Mouse (Mus musculus) CH12F3 (cell line): ENCODE results near the gene Kif21b.

ENCODE experiments used
- in situ Hi-C: fragments of 300-500 bp; cut with MboI; formaldehyde crosslinking; loops from 2 replicates; pipeline ENCODE4 v1.14.3; 2020; ENCODE audit warnings: low sequenced_read_pairs

Kif21b gene

DNA sequence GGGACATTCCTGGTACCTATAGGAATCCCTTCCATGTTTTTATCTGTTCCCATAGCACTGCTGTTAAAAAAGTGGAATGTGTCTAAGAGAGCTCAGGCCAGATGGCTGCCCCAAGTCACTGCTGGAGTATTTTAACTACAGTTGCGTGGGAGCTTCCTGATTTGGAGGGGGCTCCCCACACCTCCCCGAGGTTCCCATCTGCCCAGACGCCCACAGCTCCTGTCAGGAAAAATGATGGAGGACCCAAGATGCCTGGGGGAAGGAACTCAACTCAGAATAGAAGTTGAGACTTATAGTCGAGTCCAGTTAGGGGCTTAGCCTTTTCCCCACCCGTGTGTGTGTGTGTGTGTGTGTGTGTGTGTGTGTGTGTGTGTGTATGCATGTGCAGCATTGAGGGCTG is 2.8 kb upstream of the Kif21b start:
- in situ Hi-C loops = no loop called here

DNA sequence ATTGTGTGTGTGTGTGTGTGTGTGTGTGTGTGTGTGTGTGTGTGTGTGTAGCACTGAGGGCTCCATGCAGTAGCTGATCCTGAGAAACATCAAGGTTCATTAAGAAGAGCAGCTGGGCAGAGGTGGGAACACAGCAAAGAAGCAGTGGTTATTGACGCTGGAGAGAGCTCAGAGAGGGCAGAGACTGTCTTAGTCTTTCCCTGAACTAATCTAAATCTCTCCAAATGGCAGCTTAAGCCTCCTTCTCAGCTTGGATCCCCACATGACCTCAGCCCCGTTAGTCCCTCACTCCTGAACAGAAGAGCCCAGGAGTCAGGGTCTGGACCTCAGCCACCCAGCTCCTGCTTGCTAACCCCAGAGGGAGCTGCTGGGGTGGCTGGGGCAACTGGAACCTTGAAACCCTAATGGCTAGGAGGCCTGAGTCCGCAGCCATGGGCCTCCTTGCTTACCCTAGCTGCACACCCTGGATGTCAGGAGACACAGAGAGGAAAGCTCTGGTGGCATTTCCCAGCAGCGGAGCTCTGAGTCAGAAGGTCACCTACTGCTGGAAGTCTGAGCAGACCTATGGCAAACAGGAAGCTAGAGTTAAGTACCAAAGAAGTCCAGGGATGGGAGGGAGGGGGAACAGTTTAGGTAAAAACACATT is 2.1 kb upstream of the Kif21b start:
- in situ Hi-C loops = no loop called here

DNA sequence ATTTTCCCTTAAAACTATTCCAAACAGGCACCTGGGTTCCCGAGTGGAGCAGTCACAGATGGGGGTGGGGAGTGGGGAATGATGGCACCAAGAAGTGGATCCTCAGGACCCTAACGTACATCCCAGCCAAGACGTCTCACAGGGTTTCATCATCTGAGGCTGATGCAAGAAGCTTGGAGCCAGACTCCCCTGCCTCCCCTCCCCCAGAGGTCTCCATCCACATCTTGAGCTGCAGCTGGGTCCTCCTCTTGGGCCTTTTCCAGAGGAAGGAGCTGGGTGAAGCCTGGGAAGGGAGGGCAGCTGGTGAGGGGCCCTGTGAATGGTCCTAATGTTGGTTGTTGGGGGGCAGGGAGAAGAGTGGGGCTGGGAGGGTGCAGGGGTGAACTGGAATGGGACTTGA is 1.1 kb upstream of the Kif21b start:
- in situ Hi-C loops = no loop called here

DNA sequence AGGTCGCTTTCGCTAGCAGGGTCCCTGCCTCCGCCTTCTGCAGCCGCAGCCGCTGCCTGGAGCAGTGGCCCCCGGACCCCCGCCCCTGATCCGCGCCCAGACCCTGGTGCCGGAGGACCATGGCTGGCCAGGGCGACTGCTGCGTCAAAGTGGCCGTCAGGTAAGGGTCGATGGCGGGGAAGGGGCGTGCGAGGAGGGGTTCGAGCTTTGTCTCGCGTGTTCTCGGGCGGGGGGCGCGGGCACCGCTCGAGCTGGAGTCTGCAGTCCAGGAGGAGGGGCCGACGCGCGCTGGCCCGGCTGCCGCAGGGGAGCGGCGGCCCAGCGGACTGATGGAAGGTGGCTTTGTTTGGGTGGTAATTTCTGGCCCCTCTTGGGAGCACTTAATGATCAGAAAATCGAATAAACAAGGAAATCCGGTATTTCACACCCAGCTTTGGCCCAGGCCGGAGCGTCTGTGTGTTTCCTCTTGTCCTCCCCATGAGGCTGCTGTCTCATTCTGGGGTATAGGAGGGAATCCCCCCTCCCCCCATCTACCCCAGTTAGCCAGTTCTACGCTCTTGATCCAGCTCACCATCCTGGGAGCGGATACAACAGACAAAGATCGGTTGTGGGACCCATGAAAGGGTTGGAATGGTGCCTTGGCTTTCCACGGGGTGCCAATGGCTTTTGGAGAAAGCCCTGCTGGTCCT is 558 bp downstream of the Kif21b start:
- in situ Hi-C loops = no loop called here

DNA sequence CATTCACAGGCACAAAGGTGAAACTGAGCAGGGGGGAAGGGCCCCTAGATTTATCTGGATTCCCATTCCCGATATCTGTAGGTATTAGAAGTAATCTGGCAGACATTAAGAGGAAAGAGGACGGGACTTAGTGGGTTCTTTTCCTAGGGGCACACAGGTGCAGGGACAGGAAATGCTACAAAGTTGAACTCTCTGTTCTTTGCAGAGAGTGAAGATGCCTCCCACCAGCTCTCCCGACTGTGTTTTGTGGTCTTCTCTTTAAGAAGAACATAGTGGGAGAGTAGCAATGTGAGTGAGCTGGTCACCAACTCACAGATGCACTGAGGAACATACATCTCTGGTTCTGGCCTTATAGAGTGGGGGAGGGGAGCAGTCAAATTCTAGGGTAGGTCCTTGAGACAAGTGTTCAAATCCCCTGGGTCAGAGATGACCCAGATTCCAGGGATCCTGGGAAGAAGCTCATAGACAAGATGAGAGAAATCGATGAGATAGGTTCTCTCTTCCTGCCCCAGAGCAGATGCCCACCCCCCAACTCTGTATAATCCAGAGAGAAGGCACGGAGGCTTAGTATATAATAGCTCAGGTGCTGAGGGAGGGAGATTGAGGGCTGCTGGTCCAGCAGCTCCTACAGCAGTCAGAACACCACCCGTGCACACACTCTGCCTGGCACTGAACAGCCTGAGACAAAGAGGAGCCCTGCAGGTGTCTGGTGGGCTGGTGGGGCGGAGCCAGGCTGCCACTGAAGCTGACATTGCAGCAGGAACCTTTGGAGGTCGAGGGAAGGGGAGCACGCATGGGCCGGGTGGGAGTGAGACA is 1.4 kb downstream of the Kif21b start:
- in situ Hi-C loops = no loop called here

DNA sequence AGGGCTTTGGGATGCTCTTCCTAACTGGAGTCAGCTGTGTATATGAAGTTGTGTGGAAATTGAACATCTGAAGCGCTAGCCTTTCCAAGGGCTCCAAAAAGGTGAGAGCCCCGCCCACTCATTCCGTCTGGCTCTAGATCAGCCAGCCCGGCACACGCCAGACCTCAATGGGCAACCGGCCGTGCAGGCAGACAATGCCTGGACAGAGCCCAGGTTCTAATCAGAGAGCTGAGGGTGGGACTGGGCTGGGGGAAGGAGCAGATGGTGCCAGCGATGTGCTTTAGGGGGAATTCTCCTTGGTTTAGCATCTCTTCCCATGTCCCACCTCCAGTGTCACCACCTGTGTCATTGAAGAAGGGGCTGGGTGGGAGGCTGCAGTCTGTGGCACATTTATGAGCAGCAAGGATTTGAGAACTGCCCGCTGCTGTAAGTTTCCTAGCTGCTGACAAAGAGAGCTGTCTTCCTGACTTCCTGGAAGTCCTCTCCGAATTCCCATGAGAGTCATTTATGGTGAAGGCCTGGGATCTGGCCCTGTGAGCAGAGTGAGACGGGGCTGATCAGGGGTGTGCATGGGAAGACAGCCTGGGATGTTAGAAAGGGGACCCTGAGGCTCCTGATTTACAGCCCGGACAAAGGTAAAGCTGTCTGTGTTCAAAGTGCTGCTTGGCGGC is 2.5 kb downstream of the Kif21b start:
- in situ Hi-C loops = no loop called here

DNA sequence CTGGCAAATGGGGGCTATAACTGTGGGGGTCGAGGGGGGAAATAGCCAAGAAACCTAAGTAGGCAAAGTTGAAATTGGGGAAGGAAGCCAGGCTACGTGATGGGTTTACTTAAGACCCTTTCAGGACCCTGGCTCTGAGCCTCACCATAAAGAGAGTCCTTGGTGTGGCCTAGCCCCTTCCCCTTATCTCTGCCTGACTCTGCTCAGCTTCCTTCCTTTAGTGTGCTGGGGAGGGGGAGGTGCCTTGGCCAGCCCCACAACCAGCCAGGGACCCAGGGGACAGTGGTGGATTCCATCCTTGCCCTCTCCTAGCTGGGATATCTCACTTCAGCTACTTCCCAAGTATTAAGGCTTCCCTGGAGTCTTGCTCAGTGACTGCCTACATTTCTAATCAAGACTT is 3.4 kb downstream of the Kif21b start:
- in situ Hi-C loops = no loop called here

DNA sequence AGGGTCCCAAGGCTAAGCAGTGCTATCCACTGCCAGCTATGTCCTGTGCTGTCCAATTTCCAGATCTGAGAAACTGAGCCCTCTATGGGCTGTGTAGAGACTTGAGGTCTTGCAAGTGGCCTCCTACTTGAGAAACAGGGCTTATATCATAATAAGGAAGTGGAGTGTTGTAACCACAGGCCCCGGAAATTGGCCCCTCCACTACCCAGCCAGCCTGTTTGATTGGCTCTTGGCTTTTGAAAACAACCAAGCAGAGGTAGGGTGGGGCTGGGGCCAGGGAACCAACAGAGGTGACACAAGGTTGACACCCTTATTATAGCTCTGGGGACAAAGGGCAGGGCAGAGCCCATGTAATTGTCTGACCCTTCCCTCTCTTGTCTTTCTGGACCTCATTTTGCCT is 3.9 kb downstream of the Kif21b start:
- in situ Hi-C loops = no loop called here

DNA sequence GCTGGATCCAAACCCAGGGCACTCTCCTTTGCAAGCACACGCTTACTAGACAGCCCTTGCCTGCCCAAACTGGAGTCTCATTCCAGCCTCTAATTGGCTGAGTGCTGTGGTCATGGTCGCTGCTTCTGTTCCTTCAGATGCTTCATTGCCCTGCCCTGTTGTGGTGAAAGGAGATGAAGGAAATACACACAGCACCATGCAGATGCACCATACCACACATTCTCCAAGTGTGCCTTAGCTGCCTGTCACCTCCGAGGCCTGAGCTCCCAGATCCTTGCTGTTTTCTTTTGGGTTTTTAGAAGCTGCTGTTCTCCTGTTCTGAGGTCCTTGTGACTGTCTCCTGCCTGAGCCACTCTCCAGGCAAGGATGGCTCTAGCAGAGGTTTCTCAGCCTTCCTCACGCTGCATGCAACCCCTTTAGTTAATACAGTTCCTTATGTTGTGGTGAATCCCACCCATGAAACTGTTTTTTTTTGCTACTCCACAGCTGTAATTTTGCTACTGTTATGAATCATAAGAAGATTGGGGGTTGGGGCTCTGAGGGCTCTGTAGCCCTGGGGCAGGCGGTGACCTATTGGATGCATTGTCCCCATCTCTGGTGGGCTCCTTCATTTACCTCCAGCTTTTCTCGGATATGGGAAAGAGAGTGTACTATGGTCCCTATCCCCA is 4.7 kb downstream of the Kif21b start:
- in situ Hi-C loops = no loop called here

DNA sequence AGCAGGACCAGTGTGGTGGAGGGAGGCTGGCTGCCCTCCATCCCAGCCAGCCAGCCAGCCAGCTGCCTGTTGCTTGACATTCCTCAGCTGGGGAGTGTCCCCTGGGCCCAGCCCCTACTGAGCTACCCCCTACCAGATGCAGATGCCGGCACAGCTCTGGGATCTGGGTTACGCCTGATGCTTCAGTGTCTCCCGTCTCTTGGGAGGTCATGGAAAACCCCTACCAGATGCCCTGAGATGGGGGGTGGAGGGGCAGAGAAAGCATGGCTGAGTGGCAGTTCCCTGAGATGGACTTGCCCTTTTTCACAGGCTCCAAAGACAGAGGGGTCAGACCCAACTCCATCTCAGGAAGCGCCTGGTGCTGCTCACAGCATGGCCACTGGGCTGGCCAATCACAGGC is 5.4 kb downstream of the Kif21b start:
- in situ Hi-C loops = no loop called here

DNA sequence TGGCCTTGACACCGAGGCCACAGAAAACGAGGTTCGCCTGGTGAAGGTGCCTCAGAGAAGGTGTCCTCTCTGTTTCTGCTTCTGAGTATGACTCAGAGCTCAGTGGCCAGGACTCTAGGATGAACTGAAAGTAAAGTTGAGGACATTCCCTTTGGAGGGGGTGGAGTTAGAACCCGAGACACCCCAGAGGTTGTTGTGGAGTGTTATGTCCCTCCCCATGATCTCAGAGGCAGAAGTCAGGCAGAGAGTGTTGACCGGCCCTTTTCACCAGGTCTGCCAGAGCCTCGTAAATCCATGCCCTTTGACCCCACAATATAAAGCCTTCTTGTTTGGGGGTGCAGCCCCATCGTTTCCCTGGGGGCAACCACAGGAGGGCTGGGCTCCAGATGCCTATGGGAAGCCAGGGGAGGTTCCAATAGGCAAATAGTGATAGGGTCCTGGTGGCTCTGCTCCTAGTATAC is 5.9 kb downstream of the Kif21b start:
- in situ Hi-C loops = no loop called here

DNA sequence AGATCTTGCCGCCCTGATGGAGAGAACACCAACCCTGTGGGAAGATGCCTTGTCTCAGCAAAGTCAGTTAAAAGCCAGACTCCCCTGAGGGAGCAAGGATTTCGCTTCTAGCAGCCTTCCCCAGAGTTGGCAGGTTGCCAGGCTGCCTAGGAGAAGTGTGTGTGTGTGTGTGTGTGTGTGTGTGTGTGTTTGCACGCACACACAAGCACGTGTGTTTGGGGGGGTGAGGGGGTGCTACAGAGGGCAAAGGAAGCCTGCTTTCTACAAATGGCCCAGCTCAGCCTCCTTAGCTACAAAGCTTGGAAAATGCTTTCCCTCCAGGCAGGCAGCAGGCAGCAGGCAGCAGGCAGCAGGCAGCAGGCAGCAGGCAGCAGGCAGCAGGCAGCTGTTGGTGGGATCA is 6.4 kb downstream of the Kif21b start:
- in situ Hi-C loops = no loop called here

DNA sequence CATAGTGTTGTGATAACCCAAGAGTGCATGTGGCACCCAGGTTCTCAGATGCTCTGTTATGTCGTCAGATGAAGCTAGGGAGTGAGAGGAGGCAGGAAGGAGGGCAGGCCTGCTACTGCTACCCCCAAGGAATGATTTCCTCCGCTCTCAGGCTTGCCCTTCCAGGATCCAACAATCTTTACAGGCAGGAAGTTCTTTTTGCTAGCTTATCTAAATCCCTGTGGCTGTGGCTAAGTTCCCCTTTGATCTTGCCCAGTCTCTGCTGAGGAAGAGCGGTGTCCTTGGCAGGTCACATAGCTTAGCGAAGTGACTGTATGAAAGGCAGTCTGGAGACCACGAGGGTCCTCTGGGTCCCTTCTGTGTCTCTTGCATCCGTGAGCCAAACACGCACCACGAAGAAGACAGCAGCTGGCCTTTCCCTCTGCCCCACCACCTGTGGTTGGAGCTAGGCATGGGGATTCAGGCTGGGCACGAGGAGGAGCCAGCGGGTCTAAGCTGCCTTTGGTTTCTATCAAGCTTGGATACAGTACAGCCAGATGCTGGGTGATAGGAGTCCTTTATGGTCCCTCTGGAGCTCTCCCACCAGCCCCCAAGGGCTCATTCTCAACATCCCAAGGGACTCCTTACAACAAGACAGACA is 7.1 kb downstream of the Kif21b start:
- in situ Hi-C loops = no loop called here

DNA sequence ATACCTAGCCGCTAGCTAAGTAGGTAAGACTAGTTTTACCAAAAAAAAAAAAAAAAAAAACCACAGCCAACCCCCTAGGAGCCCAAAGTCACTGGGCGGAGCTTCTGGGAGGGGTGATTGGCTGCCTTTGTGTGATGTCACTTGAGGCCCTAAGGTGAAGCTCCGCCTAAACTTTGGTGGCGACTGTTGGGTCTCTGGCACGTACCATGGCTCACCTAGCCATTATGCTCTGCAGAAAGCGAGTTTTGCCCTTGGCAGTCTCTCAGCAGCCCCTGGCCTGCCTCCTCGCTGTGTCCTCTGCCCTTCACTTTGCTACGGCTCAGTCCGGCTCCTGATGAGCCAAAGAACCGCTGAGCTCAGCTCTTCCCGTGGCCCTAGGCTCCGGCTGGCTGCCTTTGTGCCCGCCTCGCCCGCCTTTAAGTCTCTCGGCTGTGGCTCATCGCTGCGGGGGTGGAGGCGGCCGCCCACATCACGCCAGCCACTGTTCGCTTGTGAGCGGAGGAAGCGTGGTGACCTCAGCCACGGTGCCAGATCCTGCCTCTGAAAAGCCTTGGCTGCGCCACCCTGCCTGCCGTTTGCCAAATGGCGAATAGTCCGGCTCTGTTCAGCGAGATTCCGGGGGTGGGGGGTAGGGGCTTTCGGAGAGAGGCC is 8.9 kb downstream of the Kif21b start:
- in situ Hi-C loops = no loop called here

DNA sequence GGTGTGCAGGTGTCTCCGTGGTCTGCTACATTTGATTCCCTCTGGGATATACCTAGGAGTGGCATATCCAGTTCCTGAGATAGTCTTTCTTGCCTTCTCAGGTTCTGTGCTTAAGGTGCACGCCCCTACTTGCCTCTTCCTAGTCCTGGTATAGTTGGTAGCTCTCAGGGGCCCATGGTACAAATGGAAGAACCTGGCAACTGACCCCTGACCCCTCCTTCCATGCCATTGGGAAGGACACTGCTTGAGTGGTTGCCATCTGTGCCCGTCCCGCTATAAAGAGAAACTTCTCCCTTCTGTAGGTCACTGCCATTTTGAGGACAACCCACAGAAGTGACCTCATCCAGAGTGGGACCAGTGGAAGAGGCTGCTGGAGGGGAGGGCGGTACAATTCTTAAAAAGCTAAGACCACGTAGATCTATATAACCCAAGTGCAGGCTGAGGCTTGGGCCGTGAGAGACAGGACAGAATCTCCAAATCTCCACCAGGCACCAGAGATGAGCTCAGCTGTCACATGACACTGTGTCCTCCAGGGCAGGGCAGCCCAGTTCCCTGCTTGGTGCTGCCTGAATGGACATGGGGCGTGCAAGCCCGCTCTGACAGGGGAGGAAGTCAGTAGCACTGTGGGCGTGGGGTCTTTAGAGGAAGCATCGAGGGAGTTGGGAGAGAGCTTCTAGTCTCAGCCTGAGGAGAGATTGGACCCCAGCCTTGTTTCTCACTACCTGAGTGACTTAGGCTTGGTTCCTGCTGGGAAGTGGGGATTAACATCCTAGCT is 10.2 kb downstream of the Kif21b start:
- in situ Hi-C loops = no loop called here

DNA sequence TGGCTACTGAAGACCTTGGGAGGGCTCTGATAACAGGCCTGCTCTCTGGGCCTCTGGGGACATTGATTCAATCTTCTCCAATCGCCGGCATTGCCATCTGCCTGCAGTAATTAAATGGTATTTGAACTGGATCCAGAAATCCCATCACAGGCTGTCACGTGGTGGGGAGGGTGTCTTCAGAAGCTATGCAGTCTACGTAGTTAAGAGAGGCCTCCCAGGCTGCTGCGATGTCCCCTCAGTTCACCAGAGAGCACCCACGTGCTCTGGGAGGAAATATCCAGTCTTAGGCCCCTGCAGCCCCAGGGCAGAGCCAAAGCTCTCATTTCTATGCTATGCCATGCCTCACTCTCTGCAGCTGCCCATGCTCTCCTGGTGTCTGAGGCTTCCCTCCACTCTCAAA is 11.1 kb downstream of the Kif21b start:
- in situ Hi-C loops = no loop called here

DNA sequence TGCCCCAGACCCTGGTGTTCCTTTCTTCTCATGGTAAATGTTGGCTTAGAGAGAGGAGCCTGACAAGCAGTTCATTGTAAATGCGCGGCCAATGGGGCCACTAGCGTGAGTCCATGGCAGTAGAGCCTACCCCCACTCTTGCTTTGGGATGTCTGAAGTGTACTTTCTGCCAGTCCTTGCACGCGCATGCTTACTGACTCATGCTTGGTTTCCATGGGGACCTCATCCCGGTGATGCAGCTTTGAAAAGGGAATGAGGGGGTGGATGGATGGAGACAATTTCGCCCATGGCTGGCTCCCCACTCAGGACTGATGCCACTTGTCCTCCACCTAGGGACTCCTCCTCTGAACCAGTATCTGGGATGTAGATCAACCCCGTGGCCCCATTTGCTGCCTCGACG is 12.3 kb downstream of the Kif21b start:
- in situ Hi-C loops = no loop called here

DNA sequence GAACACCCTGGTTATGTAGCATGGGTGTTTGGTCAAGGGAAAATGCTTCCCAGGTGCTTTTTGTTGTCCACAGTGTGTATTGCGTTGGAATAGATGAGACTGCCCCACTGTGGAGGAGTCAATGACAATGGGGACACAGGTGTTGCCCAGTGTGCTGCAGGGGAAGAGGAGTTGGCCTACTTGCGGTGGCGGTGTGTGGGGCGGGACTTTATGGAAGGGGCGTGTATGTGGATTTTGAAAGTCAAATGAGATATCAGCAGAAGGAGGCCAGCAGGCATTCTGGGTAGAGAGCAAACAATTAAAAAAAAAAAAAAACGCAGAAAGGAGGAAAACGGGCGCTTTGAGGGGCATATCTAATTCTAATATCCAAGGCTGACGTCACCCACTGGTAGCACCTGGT is 18.5 kb downstream of the Kif21b start:
- in situ Hi-C loops = no loop called here

DNA sequence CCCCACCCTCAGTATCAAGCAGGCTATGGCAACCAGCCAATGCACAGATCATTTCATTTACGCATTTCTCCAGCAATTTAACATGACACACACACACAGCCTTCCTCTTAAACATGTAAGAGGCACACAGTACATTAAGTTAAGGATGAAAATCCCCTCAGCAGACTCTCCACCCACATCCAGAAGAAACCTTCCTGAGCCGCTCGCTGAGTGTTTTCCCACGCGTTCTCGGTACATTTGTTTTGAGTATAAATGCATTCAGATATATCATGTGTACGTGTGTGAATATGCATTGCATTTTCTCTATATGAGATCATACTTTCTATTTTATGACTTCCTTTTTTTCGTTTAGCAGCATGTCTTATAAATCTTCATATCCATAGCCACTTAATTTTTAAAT is 20.2 kb downstream of the Kif21b start:
- in situ Hi-C loops = no loop called here
